Mouse (Mus musculus) lung, postnatal 36 days (tissue): ENCODE data around the gene Vps35l.

ENCODE experiments used
- DNase-seq: peaks from one replicate; pipeline ENCODE4 v3.0.0; 2022; ENCODE audit warnings: mixed read lengths

Vps35l gene

DNA sequence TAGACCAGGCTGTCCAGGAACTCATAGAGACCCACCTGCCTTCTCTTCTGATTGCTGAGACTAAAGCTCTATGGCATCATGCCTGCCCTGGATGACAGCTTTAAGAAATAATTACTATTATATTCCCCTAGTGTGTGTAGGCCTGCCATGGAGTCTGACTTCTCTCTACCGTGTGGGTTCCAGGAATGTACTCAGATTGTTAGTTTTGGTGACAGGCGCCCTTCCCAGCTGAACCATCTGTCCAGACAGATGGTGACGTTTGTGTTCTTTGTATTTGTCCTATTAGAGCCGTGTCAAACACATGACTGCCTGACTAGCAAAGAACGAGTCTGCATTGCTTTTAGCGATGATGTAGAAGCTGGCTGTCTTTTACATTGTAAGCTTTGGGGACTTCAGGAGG lies 38.5 kb downstream of the Vps35l start:
- DNase-seq: no peak

DNA sequence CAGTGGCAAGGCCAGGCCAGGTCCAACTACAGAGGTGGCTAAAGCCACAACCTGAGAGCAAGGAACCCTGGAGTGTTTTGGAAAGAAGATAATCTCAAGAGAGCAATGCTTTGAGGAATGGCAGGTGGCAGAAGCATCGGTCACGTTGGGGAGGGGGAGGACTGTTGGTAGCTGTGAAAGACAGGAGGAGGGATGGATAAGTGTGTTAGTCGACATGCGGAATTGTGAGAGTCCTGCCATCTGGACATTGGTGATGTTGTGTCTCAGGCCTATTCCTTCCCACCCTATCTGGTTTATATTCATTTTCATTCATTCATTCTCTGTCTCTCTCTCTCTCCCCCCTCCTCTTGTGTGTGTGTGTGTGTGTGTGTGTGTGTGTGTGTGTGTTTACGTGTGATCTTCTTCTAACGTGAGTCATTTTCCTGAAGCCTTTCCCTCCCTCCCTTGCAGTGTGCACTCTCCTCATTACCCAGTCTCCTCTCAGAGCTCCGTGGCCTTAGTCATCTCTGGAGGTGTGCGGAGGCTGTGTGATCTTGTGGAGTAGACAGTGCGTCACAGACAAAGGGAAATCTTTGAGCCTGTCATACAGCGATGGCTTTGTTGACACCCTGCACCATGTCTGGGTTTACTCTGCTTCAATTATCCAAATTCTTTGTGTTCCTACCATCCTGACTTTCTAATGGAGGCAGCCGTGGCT lies 43.4 kb downstream of the Vps35l start:
- no peak for DNase-seq

DNA sequence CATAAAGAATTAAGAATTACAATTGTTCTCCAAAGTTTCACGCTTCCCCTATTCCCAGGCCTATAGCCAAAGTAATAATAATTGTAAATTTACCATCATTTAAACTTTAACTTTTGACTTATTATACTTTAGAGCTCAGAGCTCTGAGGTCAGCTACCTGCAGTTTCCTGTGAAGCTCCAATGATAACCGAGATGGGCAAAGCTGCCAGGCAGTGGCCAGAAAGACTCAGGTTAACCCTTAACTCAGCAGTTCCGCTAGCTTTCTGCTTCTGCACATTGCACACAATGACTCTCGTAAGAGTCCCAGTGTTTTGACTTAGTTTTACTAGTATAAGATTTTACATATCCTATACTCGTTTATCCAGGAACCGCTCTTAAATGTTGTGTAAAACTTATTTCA lies 46.1 kb downstream of the Vps35l start:
- DNase-seq: no peak

DNA sequence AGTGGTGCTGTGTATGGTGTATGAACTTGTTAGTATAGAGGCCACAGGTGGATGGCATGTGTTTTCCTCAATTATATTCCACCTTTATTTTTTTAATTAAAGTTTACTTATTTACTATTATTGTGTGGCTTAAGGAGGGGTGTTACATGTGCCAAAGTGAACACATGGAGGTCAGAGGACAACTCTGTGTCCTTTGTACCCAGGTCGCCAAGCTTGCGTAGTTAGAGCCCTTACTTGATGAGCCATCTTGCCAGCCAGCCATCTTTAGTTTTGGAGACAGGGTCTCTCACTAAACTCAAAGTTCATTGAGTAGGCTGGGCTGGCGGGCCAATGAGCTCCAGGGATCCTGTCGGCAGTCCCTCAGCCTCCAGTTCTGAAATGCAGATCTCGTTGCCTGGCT lies 47.3 kb downstream of the Vps35l start:
- no peak for DNase-seq

DNA sequence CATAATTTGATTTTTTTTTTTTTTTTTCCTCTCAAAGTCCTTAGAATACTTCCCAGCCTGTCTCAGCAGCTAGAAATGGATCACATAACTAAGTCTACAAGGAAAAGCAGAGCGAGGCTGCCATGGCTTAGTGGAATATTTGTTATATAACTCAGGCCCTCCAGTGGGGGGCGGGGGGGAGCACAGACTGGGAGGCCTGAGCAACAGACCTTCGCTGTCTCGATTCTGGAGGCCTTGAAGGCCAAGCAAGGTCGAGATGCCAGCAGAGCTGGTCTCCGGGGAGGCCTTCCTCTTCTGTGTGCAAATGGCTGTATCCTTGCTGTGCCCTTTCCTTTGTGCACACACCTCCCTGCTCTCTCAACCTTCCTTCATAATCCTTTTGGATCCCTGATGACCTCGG lies 48.5 kb downstream of the Vps35l start:
- DNase-seq: no peak

DNA sequence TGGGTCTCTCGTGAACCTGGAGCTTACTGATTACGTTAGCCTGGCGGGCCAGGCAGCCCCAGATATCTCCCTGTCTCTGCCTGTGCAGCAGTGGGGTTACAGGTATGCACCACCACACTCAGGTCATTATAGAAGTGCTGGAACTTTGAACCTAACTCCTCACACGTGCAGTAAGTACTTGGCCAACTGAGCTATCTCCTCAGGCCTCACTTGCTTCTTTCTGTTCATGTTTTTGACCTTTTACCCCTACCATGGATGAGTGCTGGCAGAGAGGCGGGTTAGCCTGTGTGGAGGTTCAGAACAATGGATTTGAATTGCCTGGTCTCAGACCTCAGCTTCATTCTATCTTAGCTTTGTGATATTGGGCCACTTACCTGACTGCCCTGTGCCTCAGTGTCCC lies 50.3 kb downstream of the Vps35l start:
- no peak for DNase-seq

DNA sequence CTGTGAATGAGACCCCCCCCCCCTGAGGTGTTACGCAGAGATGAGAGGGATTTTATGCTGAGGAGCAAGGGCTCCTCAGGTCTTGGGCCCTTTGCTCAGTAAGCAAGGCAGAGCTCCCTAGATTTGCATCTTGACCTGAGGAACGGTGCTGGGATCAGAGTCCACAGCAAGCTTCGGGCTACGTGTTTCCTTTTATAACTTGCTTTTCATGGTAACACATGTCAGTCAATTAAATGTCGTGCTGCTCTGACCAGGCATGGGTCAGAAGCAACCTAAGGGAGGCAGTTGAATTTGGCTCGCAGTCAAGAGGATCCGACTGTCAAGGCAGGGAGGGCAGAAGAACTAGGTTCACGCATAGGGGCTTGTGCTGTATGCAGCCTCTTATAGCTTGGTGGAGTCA lies 53.9 kb downstream of the Vps35l start:
- DNase-seq: no peak

DNA sequence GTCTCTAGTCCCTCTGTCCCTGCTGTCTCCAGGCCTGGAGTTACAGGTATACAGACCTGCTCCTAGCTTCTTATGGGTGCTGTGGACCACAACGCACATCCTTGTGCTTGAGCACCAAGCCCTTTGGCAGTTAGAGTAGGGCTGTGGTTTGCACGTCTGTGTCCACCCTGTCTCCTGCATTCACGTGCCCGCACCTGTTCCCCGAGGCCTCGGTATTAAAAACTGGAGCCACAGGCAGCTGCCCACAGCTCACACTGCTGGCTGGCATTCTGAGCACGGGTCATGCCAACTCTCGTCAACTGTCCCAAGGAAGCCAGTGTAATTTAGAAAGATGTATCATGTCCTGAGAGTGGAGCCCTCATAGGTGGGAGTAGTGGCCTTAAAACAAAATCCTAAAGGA lies 55.8 kb downstream of the Vps35l start:
- no peak for DNase-seq

DNA sequence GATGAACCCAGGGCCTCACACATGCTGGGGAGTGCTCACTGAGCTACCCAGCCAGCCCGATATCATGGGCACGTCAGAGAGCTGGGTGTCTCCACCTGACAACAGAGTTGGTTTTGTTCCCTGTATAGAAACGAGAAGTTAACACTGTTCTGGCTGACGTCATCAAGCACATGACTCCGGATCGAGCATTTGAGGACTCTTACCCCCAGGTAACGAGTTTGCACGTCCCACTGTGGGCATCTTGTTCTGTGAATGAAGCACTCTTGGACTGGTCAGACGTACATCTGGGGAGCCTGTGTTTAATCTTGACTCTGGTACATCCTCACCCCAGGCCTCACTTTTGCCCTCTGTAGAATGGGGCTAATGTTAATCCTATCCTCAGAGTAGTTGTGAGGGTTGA lies 56.8 kb downstream of the Vps35l start:
- peak; percentile 11 for DNase-seq

DNA sequence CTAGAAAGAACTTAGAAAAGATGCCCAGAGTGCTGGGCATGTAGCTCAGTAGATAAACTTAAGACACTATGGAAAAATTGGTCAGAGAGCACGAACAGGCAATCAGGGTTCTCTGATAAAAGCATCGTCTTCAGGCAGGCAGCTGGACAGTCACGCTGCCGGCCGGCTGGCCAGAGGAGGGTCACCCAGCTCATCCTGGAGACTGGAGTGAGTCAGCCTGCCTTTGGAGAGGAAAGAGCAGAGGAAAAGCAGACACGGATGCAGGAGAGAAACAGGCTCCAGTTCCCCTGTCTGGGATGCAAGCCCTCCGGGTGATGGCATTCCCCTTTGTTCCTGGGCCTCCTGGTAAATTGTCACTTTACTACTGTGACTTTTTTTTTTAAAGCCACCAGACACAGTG lies 57.6 kb downstream of the Vps35l start:
- no peak for DNase-seq

DNA sequence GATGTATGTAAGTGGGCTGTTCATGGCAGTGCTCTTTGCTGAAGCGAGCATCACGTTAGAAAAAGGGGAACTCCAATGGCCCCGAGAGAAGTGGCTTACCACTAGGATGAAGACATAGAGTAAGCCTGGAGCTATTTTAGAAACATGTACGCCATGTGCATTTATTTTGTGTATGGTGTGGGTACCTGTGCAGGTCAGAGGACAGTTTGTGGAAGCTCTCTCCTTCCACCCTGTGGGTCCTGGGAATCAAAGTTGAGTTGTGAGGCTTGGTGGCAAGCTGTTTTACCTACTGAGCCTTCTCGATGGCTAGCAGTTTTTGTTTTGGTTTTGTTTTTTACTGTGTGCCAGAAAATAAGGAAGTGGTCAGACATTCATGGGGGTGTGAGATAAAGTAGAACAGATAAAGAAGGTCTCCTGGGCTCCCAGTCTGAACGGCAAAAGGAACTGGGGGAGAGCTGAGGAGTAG lies 58.1 kb downstream of the Vps35l start:
- peak; percentile 43 for DNase-seq

DNA sequence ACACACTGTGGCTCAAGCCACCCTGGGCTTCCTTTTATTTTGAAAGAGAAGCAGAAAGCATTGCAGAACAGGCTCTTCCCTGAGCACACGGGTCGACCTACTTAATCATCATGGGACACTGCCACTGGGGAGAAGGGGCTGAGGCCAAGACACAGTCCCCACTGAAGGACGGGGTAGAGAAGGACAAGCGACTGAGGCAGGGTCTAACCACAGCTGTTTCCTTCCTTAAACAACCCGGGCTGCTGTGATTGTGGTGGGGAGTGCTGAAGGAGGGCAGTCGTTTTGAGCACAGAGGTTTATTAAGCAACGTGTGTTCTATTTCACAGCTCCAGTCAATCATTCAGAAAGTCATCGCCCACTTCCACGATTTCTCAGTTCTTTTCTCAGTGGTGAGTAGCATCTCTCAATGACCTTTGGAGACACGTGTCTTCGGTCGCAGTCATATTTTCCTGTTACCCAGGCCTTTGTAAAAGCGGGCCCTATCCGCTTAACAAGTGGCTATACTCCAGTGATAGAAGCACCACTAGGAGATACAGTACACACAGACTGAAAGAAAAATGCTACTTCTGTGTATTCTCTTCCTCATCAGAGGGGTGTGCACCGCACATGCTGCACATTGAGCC lies 60.2 kb downstream of the Vps35l start:
- DNase-seq: peak; percentile 16

DNA sequence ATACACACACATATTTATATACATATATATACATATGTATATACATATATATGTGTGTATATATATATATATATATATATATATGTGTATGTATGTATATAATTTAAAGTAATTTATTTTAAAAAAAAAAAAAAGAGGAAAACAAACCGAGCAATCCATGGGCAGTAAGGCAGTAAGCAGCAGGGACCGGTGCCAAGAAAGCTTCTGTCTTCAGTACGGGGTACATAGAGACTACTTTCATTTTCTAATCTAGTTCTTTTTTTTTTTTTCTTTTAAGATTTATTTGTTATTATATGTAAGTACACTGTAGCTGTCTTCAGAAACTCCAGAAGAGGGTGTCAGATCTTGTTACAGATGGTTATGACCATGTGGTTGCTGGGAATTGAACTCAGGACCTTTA lies 61.8 kb downstream of the Vps35l start:
- peak; percentile 20 for DNase-seq

DNA sequence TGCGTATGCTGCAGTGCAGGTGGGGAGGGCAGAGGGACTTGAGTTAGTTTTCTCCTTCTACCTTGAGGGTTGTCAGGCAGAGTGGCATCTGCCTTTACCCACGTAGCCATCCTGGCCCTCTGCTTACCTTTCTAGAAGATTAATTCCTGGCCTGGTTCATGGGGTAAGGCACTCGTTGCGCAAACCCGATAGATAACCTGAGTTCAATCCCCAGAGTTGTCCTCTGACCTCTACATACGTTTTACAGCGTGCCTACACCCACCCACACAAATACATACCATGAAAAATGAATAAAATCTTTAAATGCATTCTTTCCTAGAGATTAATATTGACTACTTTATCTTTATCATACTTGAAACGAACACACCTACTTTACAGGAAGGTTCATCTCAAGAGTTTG lies 63.4 kb downstream of the Vps35l start:
- DNase-seq: no peak

DNA sequence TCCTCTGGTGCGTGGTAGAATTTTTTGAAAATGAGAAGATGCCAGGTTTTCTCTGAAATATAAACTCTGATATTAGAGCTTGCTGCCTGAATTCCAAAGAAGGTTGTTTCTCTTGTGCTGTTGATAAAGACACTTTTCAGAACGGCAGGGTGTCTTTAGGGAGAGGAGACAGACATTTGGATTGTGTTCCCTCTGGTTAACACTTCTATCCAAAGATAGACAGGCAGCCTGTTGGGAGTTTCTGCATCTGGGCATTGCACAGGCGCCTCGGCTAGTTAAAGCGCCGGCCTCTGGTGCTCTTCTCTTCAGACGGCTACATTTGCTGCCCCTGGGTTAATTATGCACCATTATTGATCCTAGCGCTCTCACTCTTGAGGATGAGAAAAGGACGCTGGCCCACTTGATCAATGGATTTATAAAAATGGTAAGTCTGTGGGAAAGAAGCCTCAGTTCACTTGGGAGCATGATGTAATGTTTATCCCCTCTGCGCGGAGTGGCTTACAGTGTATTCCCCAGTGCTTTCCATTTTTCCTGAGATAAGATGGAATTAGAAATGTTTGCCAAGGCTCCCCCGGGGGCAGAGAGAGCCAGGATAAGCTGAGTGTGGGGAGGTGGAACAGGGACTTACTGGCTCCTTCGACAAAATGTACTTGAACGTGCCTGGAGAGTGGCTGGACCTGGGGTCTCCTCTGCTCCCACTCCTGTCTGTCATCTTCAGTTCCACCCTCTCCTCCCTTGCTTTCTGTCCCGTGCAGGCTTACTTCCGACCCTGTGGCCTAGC lies 66.8 kb downstream of the Vps35l start:
- DNase-seq: no peak

DNA sequence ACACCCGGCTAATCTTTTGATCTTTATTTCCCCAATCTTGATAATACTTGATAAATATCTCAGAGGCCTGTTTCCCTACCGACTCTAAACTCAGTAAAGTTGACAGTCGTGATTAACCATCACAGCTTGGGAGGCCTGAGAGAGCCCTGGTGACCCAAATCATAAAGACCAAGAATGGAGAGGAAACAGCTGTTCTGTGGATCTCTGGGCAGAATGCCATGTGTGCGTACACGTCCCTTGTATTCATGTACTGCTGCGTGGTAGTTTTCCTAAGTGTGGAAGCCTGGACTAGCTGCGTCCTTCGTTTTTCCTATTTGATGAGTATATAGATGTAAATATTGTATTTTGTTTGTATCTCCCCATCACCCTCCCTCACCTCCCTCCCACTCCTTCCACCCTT lies 67.9 kb downstream of the Vps35l start:
- DNase-seq: no peak

DNA sequence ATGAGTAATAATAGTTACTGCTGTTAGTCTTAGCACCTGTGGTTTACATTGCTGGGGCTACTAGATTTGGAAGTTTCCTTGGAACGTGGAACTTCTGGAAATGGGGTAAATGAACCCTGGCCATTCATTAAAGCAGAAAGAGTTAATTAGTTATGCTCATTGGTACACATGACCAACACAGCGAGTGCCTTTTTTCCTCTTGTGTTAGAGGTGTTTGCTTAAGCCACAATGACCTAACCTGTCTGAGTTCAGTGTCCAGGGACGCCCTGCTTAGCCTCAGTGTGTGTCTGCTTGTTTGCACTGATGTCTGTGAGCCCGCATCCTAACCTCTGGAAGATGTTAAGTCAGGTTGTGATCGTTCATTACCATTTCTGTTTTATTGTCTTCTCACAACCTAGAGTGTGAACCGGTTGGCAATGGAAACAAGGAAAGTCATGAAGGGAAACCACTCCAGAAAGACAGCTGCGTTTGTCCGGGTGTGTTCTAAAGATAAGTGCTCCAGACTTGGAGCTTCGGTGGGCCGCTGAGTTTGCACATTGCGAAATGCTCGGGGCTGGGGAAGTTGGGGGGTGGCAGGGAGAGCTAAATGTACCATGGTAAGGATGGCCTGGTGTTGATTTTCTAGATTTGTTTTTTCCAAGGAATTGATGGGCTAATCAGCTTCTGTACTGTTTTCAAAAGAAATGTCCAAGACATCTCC lies 71.5 kb downstream of the Vps35l start:
- no peak for DNase-seq

DNA sequence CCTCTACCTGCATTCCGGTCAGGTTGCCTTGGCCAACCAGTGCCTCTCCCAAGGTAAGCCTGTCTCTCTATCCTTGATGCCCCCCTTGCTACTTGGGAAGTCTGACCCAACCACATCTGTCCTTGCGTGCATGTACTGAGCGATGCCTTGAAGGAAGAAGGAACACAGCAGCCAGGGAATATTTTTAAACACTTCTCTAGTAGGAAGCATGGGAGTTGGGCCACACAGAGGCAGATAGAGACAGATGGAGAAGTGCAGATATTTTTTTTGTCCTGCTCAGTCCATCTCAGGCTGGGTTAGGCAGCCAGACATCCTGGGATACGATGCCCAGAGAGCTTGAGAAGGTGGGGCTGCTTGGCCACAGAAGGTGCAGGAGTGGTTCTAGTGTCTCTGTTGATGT lies 73.6 kb downstream of the Vps35l start:
- DNase-seq: no peak

DNA sequence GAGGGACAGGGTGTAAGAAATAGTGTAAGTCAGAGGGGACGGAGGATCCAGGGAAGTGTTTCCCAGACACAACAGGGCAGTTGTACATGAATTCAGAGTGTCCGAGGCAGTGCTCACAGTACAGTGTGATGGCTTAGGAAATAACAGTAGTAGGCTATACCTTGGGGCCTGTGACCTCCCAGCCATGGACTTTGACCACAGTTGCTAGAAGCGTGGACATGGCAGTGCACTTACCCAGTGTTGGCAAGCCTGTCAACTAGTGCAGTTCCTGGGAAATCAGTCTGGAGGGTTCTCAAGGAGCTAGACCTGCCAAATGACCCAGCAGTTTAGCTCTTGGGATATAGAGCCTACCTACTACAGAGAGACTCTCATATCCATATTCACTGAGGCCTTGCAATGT lies 76.2 kb downstream of the Vps35l start:
- DNase-seq: no peak

DNA sequence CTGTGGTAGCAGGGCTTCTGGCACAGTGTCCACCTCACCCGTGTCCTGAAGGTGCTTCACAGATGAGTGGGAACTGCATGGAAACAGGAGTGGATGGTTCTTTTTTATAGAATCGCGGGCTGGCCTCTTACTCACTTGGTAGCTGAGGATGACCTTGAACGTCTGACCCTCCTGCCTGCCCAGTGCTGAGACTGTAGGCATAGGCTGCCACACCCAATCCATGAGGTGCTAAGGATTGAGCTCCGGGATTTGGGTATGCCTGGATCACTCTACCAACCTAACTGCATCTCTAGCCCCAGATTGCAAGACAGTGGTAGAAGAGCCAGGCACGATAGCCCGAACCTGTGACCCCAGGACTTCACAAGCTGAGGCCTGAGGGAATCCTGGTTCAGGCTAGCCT lies 77.7 kb downstream of the Vps35l start:
- no peak for DNase-seq

DNA sequence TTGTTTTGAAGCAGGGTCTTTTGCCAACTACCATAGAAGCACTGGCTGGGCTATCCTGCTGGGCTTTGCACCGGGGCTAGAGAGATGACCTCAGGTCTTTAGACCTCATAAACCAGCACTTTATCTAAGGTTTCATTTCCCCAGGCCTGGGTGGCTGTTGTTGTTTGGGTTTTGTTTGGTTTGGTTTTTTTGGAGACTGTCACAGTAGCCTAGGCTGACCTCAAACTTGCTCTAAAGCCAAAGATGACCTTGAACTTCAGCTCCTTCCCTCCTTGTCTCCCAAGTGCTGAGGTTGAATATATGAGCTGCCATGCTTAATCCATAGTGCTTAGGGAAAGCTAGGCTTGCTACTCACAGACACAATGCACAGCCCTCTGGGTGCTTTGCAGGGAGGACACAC lies 79.6 kb downstream of the Vps35l start:
- no peak for DNase-seq

DNA sequence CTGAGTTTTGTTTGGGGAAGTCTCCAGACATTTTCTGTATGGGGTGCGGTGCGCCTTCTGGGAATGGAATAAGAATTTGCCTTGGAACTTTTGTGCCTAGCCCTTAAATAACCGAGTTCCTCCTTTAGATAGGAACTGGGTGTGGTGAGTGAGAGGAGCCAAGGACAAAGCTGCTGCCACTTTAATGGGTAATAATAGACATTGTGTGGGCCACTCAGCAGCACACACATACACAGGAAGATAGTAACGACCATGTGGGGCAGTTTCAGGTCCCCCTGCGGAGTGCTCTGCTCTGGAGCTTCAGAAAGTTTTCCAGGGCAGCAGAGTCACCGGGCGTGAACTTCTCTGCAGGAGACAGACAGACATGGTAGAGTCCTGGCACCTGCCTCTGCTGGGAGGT lies 81.3 kb downstream of the Vps35l start:
- DNase-seq: peak; percentile 49

DNA sequence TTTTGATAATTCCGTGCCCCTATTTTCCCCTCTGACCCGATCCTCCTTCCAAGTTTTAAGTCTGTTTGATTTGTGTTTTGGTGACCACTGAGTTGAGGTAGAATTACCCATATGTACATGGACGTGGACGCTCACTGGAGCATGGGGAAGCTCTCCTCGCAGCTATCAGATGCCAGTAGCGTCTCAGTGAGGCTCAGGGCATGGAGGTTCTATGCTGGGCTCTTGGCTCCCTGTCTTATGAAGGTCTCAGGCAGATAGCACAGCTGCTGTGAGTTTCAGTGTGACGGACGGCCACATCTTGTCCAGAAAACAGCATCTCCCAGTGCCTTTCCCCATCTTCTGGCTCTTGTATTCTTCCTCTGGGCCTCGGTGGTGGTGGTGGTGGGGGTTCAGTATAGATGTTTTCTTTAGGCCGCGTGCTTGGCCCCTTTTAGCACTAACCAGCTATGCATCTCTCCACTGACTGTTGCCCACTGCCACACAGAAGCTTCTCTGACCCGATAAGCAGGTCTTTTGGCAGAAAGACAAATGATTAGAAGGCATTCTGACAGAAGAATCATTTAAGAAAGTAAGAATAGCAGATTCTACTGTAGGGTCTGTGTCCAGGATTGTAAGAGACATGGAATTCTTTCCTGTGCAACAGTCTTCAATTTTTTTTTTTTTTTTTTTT lies 82.0 kb downstream of the Vps35l start:
- no peak for DNase-seq
